23 mouse cellular contexts compared by ENCODE assay signal in the genomic region with DNA sequence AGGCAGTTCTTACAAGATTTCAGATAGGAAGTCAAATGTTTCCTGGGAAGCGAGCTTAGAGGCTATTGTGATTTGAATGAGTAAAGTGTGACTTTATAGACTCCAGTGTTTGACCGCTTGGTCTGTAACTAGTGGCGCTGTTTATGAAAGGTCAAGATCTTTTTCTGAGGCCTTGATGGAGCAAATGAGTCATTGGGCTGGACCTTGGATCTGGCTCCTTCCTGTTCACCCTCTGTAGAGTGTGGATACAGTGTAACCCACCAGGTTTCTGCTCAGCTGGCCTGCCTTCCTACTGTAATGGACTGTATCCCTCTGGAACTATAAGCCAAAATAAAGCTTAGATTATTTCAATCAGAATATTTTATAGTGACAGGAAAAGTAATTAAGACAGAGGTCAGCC. TPM values are rescaled to one million over a fixed set of nuclear protein-coding genes. Genes with fewer than 3 reads are reported as not detected.
A peak's percentile ranks its signal among the peaks of the same experiment; 100 is the strongest.
DNase-seq lines count a peak whose midpoint lies in the region; ATAC-seq and TF ChIP-seq lines count a peak whose summit lies in the region.
"Had no signal": no experiment of that assay in that cellular context is flagged by ENCODE, and none has a peak within 500 bp of the region (broad histone marks: within the 10 kb centered on the region; RNA-seq: fewer than 3 reads in every experiment).

No protein-coding gene starts in this region.

- no peaks in the 10 kb centered on the region for H3K4me1 ChIP-seq in liver, embryonic 11.5 days (replicated peaks; ENCODE audit: control insufficient read depth, insufficient read depth, low read length)
- no peaks in the 10 kb centered on the region for H3K4me1 ChIP-seq in liver, postnatal 0 days (ENCODE audit: insufficient read depth)
- no peaks in the 10 kb centered on the region for H3K4me1 ChIP-seq in forebrain, embryonic 16.5 days (replicated peaks; ENCODE audit: control insufficient read depth, insufficient read depth, low read length)
- H3K4me1 ChIP-seq: embryonic facial prominence, embryonic 15.5 days; forebrain, embryonic 10.5 days; heart, embryonic 13.5 days; hindbrain, embryonic 12.5 days had no signal

- H3K27ac ChIP-seq in liver, embryonic 11.5 days (ENCODE audit: low read depth, low read length): no peak overlapping the region
- no peak overlapping the region for H3K27ac ChIP-seq in liver, postnatal 0 days (ENCODE audit: low read depth)
- H3K27ac ChIP-seq in forebrain, embryonic 16.5 days (ENCODE audit: low read length): no peak overlapping the region
- H3K27ac ChIP-seq: embryonic facial prominence, embryonic 15.5 days; forebrain, embryonic 10.5 days; heart, embryonic 13.5 days; hindbrain, embryonic 12.5 days had no signal

- no peak overlapping the region for H3K4me2 ChIP-seq in liver, embryonic 11.5 days
- H3K4me2 ChIP-seq in liver, postnatal 0 days (ENCODE audit: low read depth, low read length): no peak overlapping the region
- H3K4me2 ChIP-seq in forebrain, embryonic 16.5 days (ENCODE audit: low read length): no peak overlapping the region
- H3K4me2 ChIP-seq: embryonic facial prominence, embryonic 15.5 days; heart, embryonic 13.5 days; hindbrain, embryonic 12.5 days had no signal

- no peaks in the 10 kb centered on the region for H3K36me3 ChIP-seq in liver, embryonic 11.5 days (ENCODE audit: control insufficient read depth, insufficient read depth, low read length)
- no peaks in the 10 kb centered on the region for H3K36me3 ChIP-seq in liver, postnatal 0 days (replicated peaks; ENCODE audit: insufficient read depth, low read length)
- H3K36me3 ChIP-seq in forebrain, embryonic 16.5 days (ENCODE audit: control insufficient read depth, insufficient read depth): no peaks in the 10 kb centered on the region
- H3K36me3 ChIP-seq: embryonic facial prominence, embryonic 15.5 days; forebrain, embryonic 10.5 days; heart, embryonic 13.5 days; hindbrain, embryonic 12.5 days had no signal

- H3K27me3 ChIP-seq in liver, embryonic 11.5 days (replicated peaks; ENCODE audit: control insufficient read depth, insufficient read depth, low read length): no peaks in the 10 kb centered on the region; the same call in 1 of the 2 replicates
- no peaks in the 10 kb centered on the region for H3K27me3 ChIP-seq in liver, postnatal 0 days (ENCODE audit: insufficient read depth, low read length)
- H3K27me3 ChIP-seq in forebrain, embryonic 16.5 days (replicated peaks; ENCODE audit: control insufficient read depth, insufficient read depth, low read length): no peaks in the 10 kb centered on the region
- H3K27me3 ChIP-seq: embryonic facial prominence, embryonic 15.5 days; heart, embryonic 13.5 days; hindbrain, embryonic 12.5 days had no signal

- TF ChIP-seq EP300 in liver, postnatal 0 days (IDR thresholded peaks at IDR 0.05; ENCODE audit: low read depth): no peak

- ATAC-seq in liver, embryonic 11.5 days (replicated peaks; ENCODE audit: low FRiP score): no peak
- ATAC-seq in liver, postnatal 0 days: no peak
- no peak for ATAC-seq in forebrain, embryonic 16.5 days
- ATAC-seq: forebrain, embryonic 14.5 days; hindbrain, embryonic 16.5 days; inflammation-experienced regulatory T-cells, adult 6 months; intestine, postnatal 0 days had no signal

- 78% methylated on average over 3 of the region's 3 CpGs for WGBS in liver, embryonic 11.5 days
- 69% methylated on average over 3 of the region's 3 CpGs for WGBS in liver, postnatal 0 days (ENCODE audit: insufficient replicate concordance)
- WGBS in forebrain, embryonic 16.5 days: 85% methylated on average over 3 of the region's 3 CpGs

- no peaks in the 10 kb centered on the region for H3K9me3 ChIP-seq in liver, embryonic 11.5 days (ENCODE audit: control insufficient read depth, low read length)
- H3K9me3 ChIP-seq in liver, postnatal 0 days (ENCODE audit: low read length): no peaks in the 10 kb centered on the region
- no peaks in the 10 kb centered on the region for H3K9me3 ChIP-seq in forebrain, embryonic 16.5 days (ENCODE audit: control insufficient read depth, low read length)
- H3K9me3 ChIP-seq: embryonic facial prominence, embryonic 15.5 days; forebrain, embryonic 10.5 days; heart, embryonic 13.5 days; hindbrain, embryonic 12.5 days had no signal

- H3K9ac ChIP-seq in liver, embryonic 11.5 days (ENCODE audit: low read depth, low read length): no peak overlapping the region
- H3K9ac ChIP-seq in liver, postnatal 0 days (replicated peaks): no peak overlapping the region
- no peak overlapping the region for H3K9ac ChIP-seq in forebrain, embryonic 16.5 days (replicated peaks; ENCODE audit: low read depth, low read length)
- H3K9ac ChIP-seq: embryonic facial prominence, embryonic 15.5 days; heart, embryonic 13.5 days; hindbrain, embryonic 12.5 days had no signal

- TF ChIP-seq CTCF in liver, postnatal 0 days (IDR thresholded peaks at IDR 0.05; ENCODE audit: low read depth): no peak

- peak; percentile 78 for DNase-seq in adrenal gland, adult 2 months
- DNase-seq in adrenal gland, postnatal 25 days: no peak
- peak; percentile 15 for DNase-seq in liver, embryonic 11.5 days (ENCODE audit: low spot score)
- no peak for DNase-seq in liver, postnatal 0 days
- peak; percentile 44 for DNase-seq in adrenal gland, postnatal 10 days
- DNase-seq in kidney, adult 8-10 months: no peak
- DNase-seq: cerebellum, adult 11 months; cerebellum, adult 8-10 months; cerebellum, postnatal 14 days; embryo, embryonic 11 days; gastrocnemius, postnatal 10 days; heart, postnatal 10 days; heart, postnatal 4 days had no signal

- no peak overlapping the region for H3K4me3 ChIP-seq in liver, embryonic 11.5 days (ENCODE audit: low read depth, low read length)
- no peak overlapping the region for H3K4me3 ChIP-seq in liver, postnatal 0 days (ENCODE audit: low read depth, low read length)
- no peak overlapping the region for H3K4me3 ChIP-seq in forebrain, embryonic 16.5 days (replicated peaks; ENCODE audit: low read length)
- H3K4me3 ChIP-seq: embryonic facial prominence, embryonic 15.5 days; erythroblast, embryonic 14.5 days; forebrain, embryonic 10.5 days; heart, embryonic 13.5 days; hindbrain, embryonic 12.5 days had no signal

RNA-seq across cellular contexts. Expression of a gene that starts 8.1 kb away (rescaled TPM):
- total RNA-seq in adrenal gland, adult 2 months (2021): 100 to 1,000 TPM in 1 of 2 experiments, 10 to 100 TPM in 1; 83.7 to 108 TPM
- polyA plus RNA-seq in adrenal gland, adult 2 months (2012; rRNA removed): 454 and 474 TPM in 2 replicates
- total RNA-seq in adrenal gland, postnatal 25 days (2021): 123 and 138 TPM in 2 replicates
- 71.4 and 75.7 TPM in 2 replicates for polyA plus RNA-seq in liver, embryonic 11.5 days (2014; fragmentation: Nextera tagmentation; extraction: Ambion mirVana)
- polyA plus RNA-seq in liver, postnatal 0 days (2015; fragmentation: Nextera tagmentation; extraction: Ambion mirVana): 12.0 and 13.6 TPM in 2 replicates
- 10 to 100 TPM; 65.0 to 84.5 TPM for total RNA-seq in adrenal gland, postnatal 10 days (2021)
- polyA plus RNA-seq in forebrain, embryonic 16.5 days (2015; fragmentation: Nextera tagmentation; extraction: Ambion mirVana): 65.4 and 69.9 TPM in 2 replicates

RNA-seq across cellular contexts. Expression of a gene that starts 24.1 kb away (rescaled TPM):
- 100 to 1,000 TPM; 217 to 239 TPM for total RNA-seq in adrenal gland, adult 2 months (2021)
- 236 and 278 TPM in 2 replicates for polyA plus RNA-seq in adrenal gland, adult 2 months (2012; rRNA removed)
- 180 and 191 TPM in 2 replicates for total RNA-seq in adrenal gland, postnatal 25 days (2021)
- polyA plus RNA-seq in liver, embryonic 11.5 days (2014; fragmentation: Nextera tagmentation; extraction: Ambion mirVana): 193 and 211 TPM in 2 replicates
- 57.6 and 57.7 TPM in 2 replicates for polyA plus RNA-seq in liver, postnatal 0 days (2015; fragmentation: Nextera tagmentation; extraction: Ambion mirVana)
- total RNA-seq in adrenal gland, postnatal 10 days (2021): 100 to 1,000 TPM; 215 to 222 TPM
- polyA plus RNA-seq in forebrain, embryonic 16.5 days (2015; fragmentation: Nextera tagmentation; extraction: Ambion mirVana): 131 and 140 TPM in 2 replicates

RNA-seq across cellular contexts. Expression of a gene that starts 36.1 kb away (rescaled TPM):
- 10 to 100 TPM; 54.4 to 61.2 TPM for total RNA-seq in adrenal gland, adult 2 months (2021)
- 90.7 and 93.9 TPM in 2 replicates for polyA plus RNA-seq in adrenal gland, adult 2 months (2012; rRNA removed)
- 60.4 and 63.6 TPM in 2 replicates for total RNA-seq in adrenal gland, postnatal 25 days (2021)
- polyA plus RNA-seq in liver, embryonic 11.5 days (2014; fragmentation: Nextera tagmentation; extraction: Ambion mirVana): 26.2 and 26.4 TPM in 2 replicates
- polyA plus RNA-seq in liver, postnatal 0 days (2015; fragmentation: Nextera tagmentation; extraction: Ambion mirVana): 13.5 and 13.7 TPM in 2 replicates
- 10 to 100 TPM; 47.5 to 53.4 TPM for total RNA-seq in adrenal gland, postnatal 10 days (2021)
- polyA plus RNA-seq in forebrain, embryonic 16.5 days (2015; fragmentation: Nextera tagmentation; extraction: Ambion mirVana): 71.2 and 73.9 TPM in 2 replicates

RNA-seq across cellular contexts. Expression of a gene that starts 48.4 kb away (rescaled TPM):
- total RNA-seq in adrenal gland, adult 2 months (2021): not detected
- not detected in 2 replicates for polyA plus RNA-seq in adrenal gland, adult 2 months (2012; rRNA removed)
- not detected in 2 replicates for total RNA-seq in adrenal gland, postnatal 25 days (2021)
- 1.3 TPM in 2 replicates for polyA plus RNA-seq in liver, embryonic 11.5 days (2014; fragmentation: Nextera tagmentation; extraction: Ambion mirVana)
- polyA plus RNA-seq in liver, postnatal 0 days (2015; fragmentation: Nextera tagmentation; extraction: Ambion mirVana): 2.2 and 34.1 TPM in 2 replicates
- total RNA-seq in adrenal gland, postnatal 10 days (2021): 100 to 1,000 TPM; 189 to 579 TPM
- 0.30 and 0.51 TPM in 2 replicates for polyA plus RNA-seq in forebrain, embryonic 16.5 days (2015; fragmentation: Nextera tagmentation; extraction: Ambion mirVana)
- polyA plus RNA-seq: erythroblast, embryonic 14.5 days had no signal

RNA-seq across cellular contexts. Expression of a gene that starts 54.9 kb away (rescaled TPM):
- 100 to 1,000 TPM; 236 to 240 TPM for total RNA-seq in adrenal gland, adult 2 months (2021)
- polyA plus RNA-seq in adrenal gland, adult 2 months (2012; rRNA removed): 97.2 and 133 TPM in 2 replicates
- 256 and 282 TPM in 2 replicates for total RNA-seq in adrenal gland, postnatal 25 days (2021)
- 195 and 201 TPM in 2 replicates for polyA plus RNA-seq in liver, embryonic 11.5 days (2014; fragmentation: Nextera tagmentation; extraction: Ambion mirVana)
- polyA plus RNA-seq in liver, postnatal 0 days (2015; fragmentation: Nextera tagmentation; extraction: Ambion mirVana): 78.4 and 90.9 TPM in 2 replicates
- 100 to 1,000 TPM; 214 to 223 TPM for total RNA-seq in adrenal gland, postnatal 10 days (2021)
- 181 and 190 TPM in 2 replicates for polyA plus RNA-seq in forebrain, embryonic 16.5 days (2015; fragmentation: Nextera tagmentation; extraction: Ambion mirVana)

Comparison
In these comparisons a context has a peak if more than half of its experiments do, and no peak if none do; other contexts are left out.
1. DNase-seq: peak in adrenal gland, adult 2 months (single experiment), liver, embryonic 11.5 days (single experiment) and adrenal gland, postnatal 10 days (single experiment); none in adrenal gland, postnatal 25 days (single experiment), liver, postnatal 0 days (single experiment) and kidney, adult 8-10 months (0 of 2).